Mouse (Mus musculus) hindbrain, embryonic 12.5 days (tissue): Measurements from ENCODE around the gene Mllt3. TPM values are rescaled to one million over a fixed set of nuclear protein-coding genes. Genes with fewer than 3 reads are reported as not detected.

Experiments used
- ATAC-seq: fragments of 200-750 bp; cut with Nextera tagmentation; 2 replicates; pipeline ENCODE4 v1.8.0; 2017; ENCODE audit warnings: moderate TSS enrichment; ENCODE audit not compliant: low FRiP score
- H3K27ac ChIP-seq: fragments of 300-500 bp; sonication (generic); 2 replicates; pipeline ENCODE4 v1.5.1; 2016; ENCODE audit warnings: mild to moderate bottlenecking
- H3K27me3 ChIP-seq: fragments of 300-500 bp; sonication (generic); 2 replicates; pipeline ENCODE4 v1.6.1; 2016; ENCODE audit warnings: mild to moderate bottlenecking
- H3K36me3 ChIP-seq: fragments of 300-500 bp; sonication (generic); 2 replicates; pipeline ENCODE4 v1.6.1; 2016; ENCODE audit warnings: mild to moderate bottlenecking
- H3K4me1 ChIP-seq: fragments of 300-500 bp; sonication (generic); 2 replicates; pipeline ENCODE4 v1.6.1; 2016
- H3K4me2 ChIP-seq: fragments of 300-500 bp; sonication (generic); replicated peaks from 2 replicates; pipeline ENCODE4 v1.6.1; 2016; ENCODE audit warnings: mild to moderate bottlenecking
- H3K4me3 ChIP-seq: fragments of 300-500 bp; sonication (generic); 2 replicates; pipeline ENCODE4 v1.5.1; 2016; ENCODE audit warnings: mild to moderate bottlenecking
- H3K9ac ChIP-seq: fragments of 300-500 bp; sonication (generic); 2 replicates; pipeline ENCODE4 v1.6.1; 2016; ENCODE audit warnings: mild to moderate bottlenecking, moderate library complexity
- H3K9me3 ChIP-seq: fragments of 300-500 bp; sonication (generic); replicated peaks from 2 replicates; pipeline ENCODE4 v1.6.1; 2016; ENCODE audit warnings: mild to moderate bottlenecking
- WGBS: fragments of 180-500 bp; shearing (Covaris S2); methylation state at CpG from one replicate; pipeline ENCODE4 v1.1.7; 2016; 5-methylcytosine and 5-hydroxymethylcytosine counted together
- polyA plus RNA-seq: library from polyadenylated mRNA; unstranded; fragments of >200 nt; fragmentation: Nextera tagmentation; extraction: Ambion mirVana; gene quantifications from 2 replicates; pipeline ENCODE4 v1.2.1, GENCODE M21; 2016

The Mllt3 gene
- polyA plus RNA-seq, 1 experiment from 2014 or later, result 103 TPM

GRCm38 (mm10) chr4:87829426-87830063 lies 203.6 kb downstream of the Mllt3 start:
- ATAC-seq, result no peak
- 82% methylated on average over 5 of the region's 5 CpGs for WGBS

GRCm38 (mm10) chr4:87826336-87826735 lies 206.8 kb downstream of the Mllt3 start:
- 83% methylated on average over 5 of the region's 5 CpGs for WGBS
- H3K27me3 ChIP-seq, result no peaks in the 10 kb centered on the region
- no peaks in the 10 kb centered on the region for H3K36me3 ChIP-seq
- H3K9ac ChIP-seq, result no peak overlapping the region
- no peak overlapping the region for H3K4me3 ChIP-seq
- no peak overlapping the region for H3K4me2 ChIP-seq
- no peak overlapping the region for H3K27ac ChIP-seq
- H3K4me1 ChIP-seq, result no peaks in the 10 kb centered on the region
- no peaks in the 10 kb centered on the region for H3K9me3 ChIP-seq
- ATAC-seq, result no peak

More at GRCm38 (mm10) chr4:87829426-87830063, 203.6 kb downstream of the Mllt3 start:
- H3K27me3 ChIP-seq, result no peaks in the 10 kb centered on the region
- H3K4me1 ChIP-seq, result peaks cover 4% of the 10 kb centered on the region
- no peak overlapping the region for H3K9ac ChIP-seq
- 0 out of 2 replicates have a peak, but pooled peaks cover 5% of the 10 kb centered on the region for H3K36me3 ChIP-seq
- no peak overlapping the region for H3K27ac ChIP-seq
- no peak overlapping the region for H3K4me2 ChIP-seq
- H3K9me3 ChIP-seq, result no peaks in the 10 kb centered on the region
- H3K4me3 ChIP-seq, result no peak overlapping the region

- Histone ChIP-seq H3K4me3 (no peak overlapping the region), H3K36me3 (no peaks in the 10 kb centered on the region), H3K27me3 (no peaks in the 10 kb centered on the region), H3K9me3 (no peaks in the 10 kb centered on the region), H3K4me1 (0 out of 2 replicates have a peak, but pooled peaks cover 3% of the 10 kb centered on the region), H3K9ac (no peak overlapping the region), H3K27ac (no peak overlapping the region), H3K4me2 (no peak overlapping the region)
- ATAC-seq, result no peak
- WGBS, result 90% methylated on average over 3 of the region's 3 CpGs
Measured at GRCm38 (mm10) chr4:87823623-87824022, 209.5 kb downstream of the Mllt3 start.

DNA sequence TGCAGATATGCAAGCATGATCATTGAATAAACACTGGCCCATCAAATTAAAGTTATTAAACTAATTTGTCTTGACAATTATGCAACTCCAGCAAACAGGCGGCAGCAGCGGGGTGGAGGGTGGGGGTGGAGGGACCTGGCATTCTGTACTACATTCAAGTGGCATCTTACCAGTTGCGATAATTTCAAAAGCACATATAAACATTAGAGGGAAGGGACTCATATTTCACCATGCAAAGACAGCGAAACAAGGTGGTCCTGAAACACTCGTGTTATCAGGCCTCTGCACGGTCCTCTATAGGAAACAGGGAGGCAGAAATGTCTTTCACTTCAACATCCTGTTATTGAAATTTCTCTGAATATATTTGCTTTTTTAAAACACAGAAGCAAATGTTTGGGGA lies 210.0 kb downstream of the Mllt3 start:
- 92% methylated on average over 6 of the region's 6 CpGs for WGBS
- H3K4me2 ChIP-seq, result no peak overlapping the region
- no peak for ATAC-seq
- no peaks in the 10 kb centered on the region for H3K27me3 ChIP-seq
- no peak overlapping the region for H3K9ac ChIP-seq
- no peaks in the 10 kb centered on the region for H3K36me3 ChIP-seq
- no peak overlapping the region for H3K27ac ChIP-seq
- no peak overlapping the region for H3K4me3 ChIP-seq
- H3K9me3 ChIP-seq, result no peaks in the 10 kb centered on the region
- 0 out of 2 replicates have a peak, but pooled peaks cover 3% of the 10 kb centered on the region for H3K4me1 ChIP-seq

- Histone ChIP-seq H3K4me3 (no peak overlapping the region), H3K9me3 (no peaks in the 10 kb centered on the region), H3K4me2 (no peak overlapping the region), H3K27me3 (no peaks in the 10 kb centered on the region), H3K36me3 (no peaks in the 10 kb centered on the region), H3K9ac (no peak overlapping the region), H3K4me1 (0 out of 2 replicates have a peak, but pooled peaks cover 3% of the 10 kb centered on the region), H3K27ac (no peak overlapping the region)
- ATAC-seq, result no peak
- 88% methylated on average over 3 of the region's 3 CpGs for WGBS
Measured at GRCm38 (mm10) chr4:87820911-87821310, 212.3 kb downstream of the Mllt3 start.

- Histone ChIP-seq H3K4me2 (no peak overlapping the region), H3K27me3 (no peaks in the 10 kb centered on the region), H3K4me1 (0 out of 2 replicates have a peak, but pooled peaks cover 3% of the 10 kb centered on the region), H3K9ac (no peak overlapping the region), H3K9me3 (no peaks in the 10 kb centered on the region), H3K4me3 (no peak overlapping the region), H3K27ac (no peak overlapping the region), H3K36me3 (no peaks in the 10 kb centered on the region)
- no peak for ATAC-seq
- WGBS, result 57% methylated on average over 9 of the region's 9 CpGs
Measured at GRCm38 (mm10) chr4:87819182-87819581, 214.0 kb downstream of the Mllt3 start.

DNA sequence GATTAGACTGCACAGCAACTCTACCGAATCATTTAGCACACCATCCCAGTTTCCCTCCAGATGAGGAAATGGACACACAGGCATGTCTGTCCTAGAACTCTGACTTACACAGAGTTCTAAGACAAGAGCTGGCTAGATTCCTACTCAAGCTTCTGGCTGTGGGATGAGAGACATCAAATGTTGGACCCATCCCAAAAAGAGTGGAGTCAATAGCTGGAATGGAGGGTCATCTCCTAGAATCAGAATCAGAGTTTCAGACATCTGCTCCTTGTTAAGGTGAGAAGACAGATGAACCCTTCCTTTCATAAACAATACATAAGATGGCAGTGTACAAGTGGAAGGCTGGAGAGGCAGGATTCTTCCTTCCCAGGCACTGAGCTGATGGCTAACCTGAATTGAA lies 214.9 kb downstream of the Mllt3 start:
- Histone ChIP-seq H3K4me3 (no peak overlapping the region), H3K9me3 (no peaks in the 10 kb centered on the region), H3K36me3 (no peaks in the 10 kb centered on the region), H3K4me1 (0 out of 2 replicates have a peak, but pooled peaks cover 3% of the 10 kb centered on the region), H3K9ac (no peak overlapping the region), H3K27ac (no peak overlapping the region), H3K27me3 (no peaks in the 10 kb centered on the region), H3K4me2 (no peak overlapping the region)
- no peak for ATAC-seq
- WGBS, result 100% methylated on average over 1 of the region's 1 CpGs

- no peak for ATAC-seq
- Histone ChIP-seq H3K9ac (no peak overlapping the region), H3K27me3 (no peaks in the 10 kb centered on the region), H3K36me3 (no peaks in the 10 kb centered on the region), H3K4me1 (0 out of 2 replicates have a peak, but pooled peaks cover 3% of the 10 kb centered on the region), H3K4me2 (no peak overlapping the region), H3K27ac (no peak overlapping the region), H3K4me3 (no peak overlapping the region), H3K9me3 (no peaks in the 10 kb centered on the region)
- WGBS, result 88% methylated on average over 7 of the region's 7 CpGs
Measured at GRCm38 (mm10) chr4:87815465-87816108, 217.6 kb downstream of the Mllt3 start.

DNA sequence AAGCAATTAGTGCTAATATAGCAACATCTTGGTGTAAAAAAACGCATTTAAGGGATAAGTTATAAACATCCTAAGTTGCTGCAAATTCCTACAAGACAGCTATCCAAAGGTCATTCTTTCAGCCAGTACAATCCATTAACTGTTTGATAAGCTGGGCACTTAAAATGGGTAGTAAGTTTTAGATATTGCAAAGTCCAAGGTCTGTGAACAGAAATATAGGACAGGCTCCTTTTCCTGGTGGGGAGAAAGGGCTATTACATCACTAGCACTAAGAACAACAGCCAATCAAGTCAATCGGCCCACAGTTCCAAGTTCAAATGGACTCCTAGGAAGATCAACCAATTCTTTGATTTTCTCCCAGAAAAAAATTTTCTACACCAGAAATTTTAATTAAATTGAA lies 221.3 kb downstream of the Mllt3 start:
- Histone ChIP-seq H3K9ac (no peak overlapping the region), H3K27ac (no peak overlapping the region), H3K4me3 (no peak overlapping the region), H3K4me2 (no peak overlapping the region), H3K4me1 (no peaks in the 10 kb centered on the region), H3K9me3 (no peaks in the 10 kb centered on the region), H3K27me3 (no peaks in the 10 kb centered on the region), H3K36me3 (no peaks in the 10 kb centered on the region)
- ATAC-seq, result no peak
- WGBS, result 93% methylated on average over 2 of the region's 2 CpGs

DNA sequence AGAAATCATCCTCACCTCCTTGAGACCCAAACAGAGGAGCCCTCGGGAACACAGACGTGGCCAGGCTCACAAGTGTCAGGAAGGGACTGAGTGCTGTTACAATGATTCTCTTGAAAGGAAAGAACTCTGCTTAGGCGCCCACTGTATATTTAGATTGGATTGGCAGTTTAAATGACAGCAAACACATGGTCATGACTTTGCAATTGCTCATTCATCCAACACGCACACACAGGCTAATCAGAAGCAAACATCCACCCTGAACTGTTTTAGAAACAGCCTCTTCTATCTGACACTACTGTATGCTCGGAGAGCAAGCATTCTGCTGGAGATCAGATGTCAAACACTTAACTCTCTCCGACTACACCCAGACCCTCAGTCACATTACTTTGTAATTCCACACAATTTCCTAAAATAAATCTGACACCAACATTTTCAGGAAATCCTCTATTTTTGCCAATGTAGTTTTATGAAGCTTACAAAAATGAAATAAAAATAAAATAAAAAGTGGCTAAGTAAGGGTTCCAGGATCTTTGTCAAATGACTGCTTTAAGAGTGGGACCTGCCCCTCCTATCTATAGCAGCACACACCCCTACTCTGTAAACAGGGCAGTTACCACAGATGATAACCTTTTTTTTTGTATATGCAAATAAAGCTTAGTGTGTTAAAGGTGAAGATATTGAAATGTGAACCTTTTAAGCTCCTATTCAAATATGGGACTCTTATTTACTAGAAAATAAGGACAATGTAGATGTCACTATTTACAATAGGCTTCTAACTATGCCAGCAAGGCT lies 226.8 kb downstream of the Mllt3 start:
- no peak overlapping the region for H3K27ac ChIP-seq
- no peak overlapping the region for H3K4me2 ChIP-seq
- peaks cover 5% of the 10 kb centered on the region for H3K4me1 ChIP-seq
- H3K36me3 ChIP-seq, result no peaks in the 10 kb centered on the region
- no peak overlapping the region for H3K4me3 ChIP-seq
- ATAC-seq, result no peak
- no peak overlapping the region for H3K9ac ChIP-seq
- no peaks in the 10 kb centered on the region for H3K9me3 ChIP-seq
- H3K27me3 ChIP-seq, result no peaks in the 10 kb centered on the region
- 41% methylated on average over 6 of the region's 6 CpGs for WGBS

DNA sequence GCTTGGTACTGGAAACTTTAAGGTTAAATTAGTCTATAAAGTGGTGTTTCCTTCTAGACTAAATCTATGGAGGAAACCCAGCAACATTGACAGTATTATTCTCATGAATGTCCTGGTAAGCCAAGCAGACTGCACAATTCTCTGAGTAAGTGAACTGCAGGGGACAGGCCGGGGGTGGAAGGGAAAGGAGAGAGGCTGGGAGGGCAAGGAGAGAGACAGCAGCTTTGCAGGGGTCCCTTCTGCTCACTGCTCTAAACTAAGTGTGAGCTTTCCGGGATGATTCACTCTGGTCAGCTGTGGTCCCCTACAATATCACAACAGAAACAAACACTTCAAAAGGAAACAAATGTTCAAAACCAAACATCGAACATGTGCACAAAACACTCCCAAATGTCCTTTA lies 228.6 kb downstream of the Mllt3 start:
- Histone ChIP-seq H3K9me3 (no peaks in the 10 kb centered on the region), H3K27me3 (no peaks in the 10 kb centered on the region), H3K4me3 (no peak overlapping the region), H3K27ac (no peak overlapping the region), H3K9ac (no peak overlapping the region), H3K4me2 (no peak overlapping the region), H3K4me1 (peaks cover 5% of the 10 kb centered on the region), H3K36me3 (no peaks in the 10 kb centered on the region)
- whole genome bisulfite sequencing, result 39% methylated on average over 3 of the region's 3 CpGs
- no peak for ATAC-seq

GRCm38 (mm10) chr4:87803313-87803712 lies 229.9 kb downstream of the Mllt3 start:
- Histone ChIP-seq H3K4me3 (no peak overlapping the region), H3K9ac (no peak overlapping the region), H3K27ac (no peak overlapping the region), H3K9me3 (no peaks in the 10 kb centered on the region), H3K4me2 (no peak overlapping the region), H3K36me3 (no peaks in the 10 kb centered on the region), H3K4me1 (peaks cover 5% of the 10 kb centered on the region), H3K27me3 (no peaks in the 10 kb centered on the region)
- WGBS, result 81% methylated on average over 3 of the region's 3 CpGs
- ATAC-seq, result no peak
